Mouse (Mus musculus): ENCODE results near the gene Gmcl1. TPM values are rescaled to one million over a fixed set of nuclear protein-coding genes. Genes with fewer than 3 reads are reported as not detected.

Gmcl1 gene
- polyA plus RNA-seq, 1 experiment from 2014 or later, result 22.1 TPM

GRCm38 (mm10) chr6:86772631-86773030, 39.4 kb upstream of the Gmcl1 start:
- H3K4me3 ChIP-seq (ENCODE audit: low read length), result 0 out of 2 replicates have a peak overlapping the region, but pooled peaks have one; percentile 36
- peak overlapping the region; percentile 83 for H3K27ac ChIP-seq (ENCODE audit: low read length)
- peak; percentile 54 for ATAC-seq

DNA sequence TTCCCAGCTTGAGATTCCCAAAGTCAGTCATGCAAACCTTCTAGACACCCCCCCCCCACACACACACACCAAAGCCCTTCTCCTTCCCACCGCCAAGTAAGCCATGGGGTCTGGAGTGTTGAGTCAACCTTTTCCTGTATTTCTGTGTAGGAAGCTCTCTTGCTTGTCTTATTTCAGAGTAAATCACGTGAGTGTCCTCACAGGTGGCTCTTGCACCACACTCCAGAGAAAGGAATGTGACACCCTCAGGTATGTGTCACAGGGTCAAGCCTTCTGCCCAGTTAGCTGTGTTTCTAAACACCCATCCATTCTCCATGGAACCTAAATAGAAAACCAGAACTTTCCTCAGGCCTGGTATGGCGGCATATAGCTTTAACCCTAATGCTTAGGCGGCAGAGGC, 35.8 kb upstream of the Gmcl1 start:
- 79% methylated on average over 4 of the region's 4 CpGs for WGBS
- Histone ChIP-seq H3K27me3 (replicated peaks; ENCODE audit: control insufficient read depth, insufficient read depth, low read length) (no peaks in the 10 kb centered on the region), H3K4me3 (ENCODE audit: low read length) (no peak overlapping the region), H3K9me3 (ENCODE audit: control insufficient read depth, low read length) (no peaks in the 10 kb centered on the region), H3K4me2 (ENCODE audit: low read depth, low read length) (no peak overlapping the region), H3K36me3 (ENCODE audit: control insufficient read depth, insufficient read depth, low read length) (0 out of 2 replicates have a peak, but pooled peaks cover 3% of the 10 kb centered on the region), H3K9ac (ENCODE audit: low read depth, low read length) (no peak overlapping the region), H3K4me1 (ENCODE audit: control insufficient read depth, insufficient read depth, low read length) (peaks cover 15% of the 10 kb centered on the region; the same call in 1 of the 2 replicates), H3K27ac (ENCODE audit: low read length) (peak overlapping the region; percentile 13; the same call in 1 of the 2 replicates)
- no peak for ATAC-seq

More at GRCm38 (mm10) chr6:86772631-86773030, 39.4 kb upstream of the Gmcl1 start:
- Histone ChIP-seq H3K4me1 (ENCODE audit: control insufficient read depth, insufficient read depth, low read length) (peaks cover 9% of the 10 kb centered on the region; the same call in 1 of the 2 replicates), H3K36me3 (ENCODE audit: control insufficient read depth, insufficient read depth, low read length) (no peaks in the 10 kb centered on the region), H3K27me3 (replicated peaks; ENCODE audit: control insufficient read depth, insufficient read depth, low read length) (no peaks in the 10 kb centered on the region), H3K4me2 (ENCODE audit: low read depth, low read length) (0 out of 2 replicates have a peak overlapping the region, but pooled peaks have one; percentile 39), H3K9me3 (ENCODE audit: control insufficient read depth, low read length) (no peaks in the 10 kb centered on the region), H3K9ac (ENCODE audit: low read depth, low read length) (peak overlapping the region; percentile 41)
- WGBS, result 65% methylated on average over 7 of the region's 7 CpGs

DNA sequence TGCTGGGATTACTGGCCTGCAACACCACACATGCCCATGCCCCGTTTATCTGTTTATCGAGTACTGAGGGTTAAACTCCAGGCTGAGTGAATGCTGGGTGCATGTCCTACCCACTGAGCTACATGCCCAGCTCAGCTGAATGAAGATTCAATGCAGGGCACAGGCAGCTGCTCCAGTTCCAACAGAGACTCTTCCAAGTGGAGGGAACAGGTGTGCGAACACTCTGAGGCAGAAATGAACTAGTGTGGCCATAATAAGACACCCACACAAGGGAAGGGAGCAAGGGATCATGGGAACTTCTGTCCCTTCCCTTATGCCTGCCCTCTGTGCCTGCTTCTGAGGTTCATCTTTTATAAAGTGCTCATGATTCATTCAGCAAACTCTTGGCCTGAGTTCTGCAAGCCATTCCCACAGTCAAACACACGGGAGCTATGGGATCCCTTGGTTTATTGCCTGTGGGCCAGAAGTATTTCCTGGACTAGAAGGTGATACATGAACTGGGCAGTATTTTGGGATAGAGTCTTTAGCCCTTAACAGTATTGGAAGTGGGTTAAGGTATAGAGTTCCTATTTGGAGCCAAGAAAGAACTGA, 35.1 kb upstream of the Gmcl1 start:
- Histone ChIP-seq H3K4me1 (ENCODE audit: control insufficient read depth, insufficient read depth, low read length) (peaks cover 14% of the 10 kb centered on the region; the same call in 1 of the 2 replicates), H3K9ac (ENCODE audit: low read depth, low read length) (no peak overlapping the region), H3K27ac (ENCODE audit: low read length) (peak overlapping the region; percentile 13; the same call in 1 of the 2 replicates), H3K9me3 (ENCODE audit: control insufficient read depth, low read length) (no peaks in the 10 kb centered on the region), H3K27me3 (replicated peaks; ENCODE audit: control insufficient read depth, insufficient read depth, low read length) (no peaks in the 10 kb centered on the region), H3K36me3 (ENCODE audit: control insufficient read depth, insufficient read depth, low read length) (0 out of 2 replicates have a peak, but pooled peaks cover 3% of the 10 kb centered on the region), H3K4me3 (ENCODE audit: low read length) (no peak overlapping the region), H3K4me2 (ENCODE audit: low read depth, low read length) (no peak overlapping the region)
- 68% methylated on average over 4 of the region's 4 CpGs for WGBS
- no peak for ATAC-seq

DNA sequence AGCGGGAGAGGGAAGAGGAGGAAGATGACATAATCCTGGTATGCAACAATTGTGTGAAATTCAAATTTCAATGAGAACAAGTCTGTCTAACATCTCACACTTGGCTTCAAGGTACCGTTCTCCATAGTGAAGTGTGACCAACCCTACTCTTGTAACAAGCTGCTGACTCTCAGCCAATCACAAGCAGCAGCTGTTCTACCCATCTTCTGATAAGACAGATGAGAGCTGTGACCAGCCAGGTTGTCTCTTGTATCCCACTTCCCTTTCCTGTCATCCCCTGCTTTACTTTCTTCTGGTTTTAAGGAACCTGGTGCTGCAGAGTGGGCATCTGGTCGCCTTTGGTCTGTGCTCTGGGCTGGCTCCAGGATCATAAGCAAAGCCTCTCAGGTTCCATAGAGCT, 34.3 kb upstream of the Gmcl1 start:
- no peak overlapping the region for H3K9ac ChIP-seq (ENCODE audit: low read depth, low read length)
- no peaks in the 10 kb centered on the region for H3K9me3 ChIP-seq (ENCODE audit: control insufficient read depth, low read length)
- H3K4me2 ChIP-seq (ENCODE audit: low read depth, low read length), result no peak overlapping the region
- no peaks in the 10 kb centered on the region for H3K27me3 ChIP-seq (replicated peaks; ENCODE audit: control insufficient read depth, insufficient read depth, low read length)
- WGBS, result 75% methylated on average over 3 of the region's 3 CpGs
- H3K27ac ChIP-seq (ENCODE audit: low read length), result peak overlapping the region; percentile 29; the same call in 1 of the 2 replicates
- no peak overlapping the region for H3K4me3 ChIP-seq (ENCODE audit: low read length)
- H3K36me3 ChIP-seq (ENCODE audit: control insufficient read depth, insufficient read depth, low read length), result 0 out of 2 replicates have a peak, but pooled peaks cover 3% of the 10 kb centered on the region
- ATAC-seq, result no peak
- H3K4me1 ChIP-seq (ENCODE audit: control insufficient read depth, insufficient read depth, low read length), result peaks cover 10% of the 10 kb centered on the region; the same call in 1 of the 2 replicates

- 42% methylated on average over 6 of the region's 6 CpGs for WGBS
- peak overlapping the region; percentile 19; the same call in 1 of the 2 replicates for H3K4me2 ChIP-seq (ENCODE audit: low read depth, low read length)
- H3K36me3 ChIP-seq (ENCODE audit: control insufficient read depth, insufficient read depth, low read length), result 0 out of 2 replicates have a peak, but pooled peaks cover 6% of the 10 kb centered on the region
- H3K4me3 ChIP-seq (ENCODE audit: low read length), result no peak overlapping the region
- no peaks in the 10 kb centered on the region for H3K9me3 ChIP-seq (ENCODE audit: control insufficient read depth, low read length)
- no peaks in the 10 kb centered on the region for H3K27me3 ChIP-seq (replicated peaks; ENCODE audit: control insufficient read depth, insufficient read depth, low read length)
- ATAC-seq, result peak; percentile 92
- H3K4me1 ChIP-seq (ENCODE audit: control insufficient read depth, insufficient read depth, low read length), result 0 out of 2 replicates have a peak, but pooled peaks cover 14% of the 10 kb centered on the region
- H3K9ac ChIP-seq (ENCODE audit: low read depth, low read length), result no peak overlapping the region
- peak overlapping the region; percentile 90 for H3K27ac ChIP-seq (ENCODE audit: low read length)
Measured at GRCm38 (mm10) chr6:86765637-86766059, 32.5 kb upstream of the Gmcl1 start.

- Histone ChIP-seq H3K36me3 (ENCODE audit: control insufficient read depth, insufficient read depth, low read length) (peaks cover 12% of the 10 kb centered on the region), H3K4me3 (ENCODE audit: low read length) (no peak overlapping the region), H3K4me2 (ENCODE audit: low read depth, low read length) (no peak overlapping the region), H3K27me3 (replicated peaks; ENCODE audit: control insufficient read depth, insufficient read depth, low read length) (no peaks in the 10 kb centered on the region), H3K9ac (ENCODE audit: low read depth, low read length) (no peak overlapping the region), H3K4me1 (ENCODE audit: control insufficient read depth, insufficient read depth, low read length) (peaks cover 10% of the 10 kb centered on the region), H3K27ac (ENCODE audit: low read length) (peak overlapping the region; percentile 88), H3K9me3 (ENCODE audit: control insufficient read depth, low read length) (no peaks in the 10 kb centered on the region)
- ATAC-seq, result peak; percentile 63
- WGBS, result 82% methylated on average over 10 of the region's 10 CpGs
Measured at GRCm38 (mm10) chr6:86754105-86754863, 21.1 kb upstream of the Gmcl1 start.

DNA sequence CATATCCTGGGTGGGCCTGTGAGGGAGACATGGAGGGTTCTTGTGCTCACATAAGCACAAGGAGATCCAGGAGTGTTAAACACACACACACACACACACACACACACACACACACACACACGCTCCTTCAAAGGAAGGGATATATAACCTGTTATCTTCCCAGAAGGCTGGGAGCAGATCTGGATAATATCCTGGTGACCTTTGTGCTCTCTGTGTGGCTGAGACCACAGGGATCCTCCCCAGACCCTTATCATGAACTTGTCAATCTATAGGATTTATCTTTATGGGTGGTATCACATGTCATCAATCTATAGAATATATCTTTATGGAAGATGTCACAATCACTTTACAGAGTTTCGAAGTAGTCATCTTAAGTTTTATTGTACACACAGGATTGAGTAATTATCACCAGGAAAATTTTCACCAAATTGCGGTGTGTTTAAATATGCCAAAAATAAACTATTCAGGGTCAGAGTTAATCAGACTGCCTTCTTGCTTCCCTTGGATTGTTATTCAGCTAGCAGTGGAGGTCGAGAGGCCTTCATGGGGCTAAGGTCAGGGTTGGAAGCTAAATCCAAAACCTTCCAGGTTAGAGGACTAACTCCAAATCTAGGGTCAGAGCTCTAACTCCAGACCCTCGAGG, 19.8 kb upstream of the Gmcl1 start:
- Histone ChIP-seq H3K36me3 (ENCODE audit: control insufficient read depth, insufficient read depth, low read length) (peaks cover 11% of the 10 kb centered on the region), H3K4me2 (ENCODE audit: low read depth, low read length) (no peak overlapping the region)
- ATAC-seq, result peak; percentile 91

DNA sequence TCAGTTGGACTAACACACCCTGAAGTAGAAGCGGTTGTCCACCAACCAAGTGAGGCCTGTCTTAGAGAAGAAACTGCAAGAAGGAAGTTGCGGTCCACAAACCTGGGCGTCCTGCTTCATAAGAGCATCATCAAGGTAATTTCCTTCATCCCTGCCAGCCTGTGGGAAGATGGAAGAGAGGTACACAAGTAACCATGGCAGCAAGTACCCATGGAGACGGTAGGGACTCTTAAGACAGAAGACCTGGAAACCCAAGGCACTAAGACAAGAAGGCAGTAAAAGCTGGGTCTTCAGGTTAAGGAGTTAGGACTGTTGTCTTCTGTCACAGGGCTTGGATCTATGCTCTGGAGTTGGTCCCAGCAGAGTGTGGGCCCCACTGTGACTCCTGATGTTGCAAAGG, 17.8 kb upstream of the Gmcl1 start:
- no peaks in the 10 kb centered on the region for H3K27me3 ChIP-seq (replicated peaks; ENCODE audit: control insufficient read depth, insufficient read depth, low read length)
- H3K9ac ChIP-seq (ENCODE audit: low read depth, low read length), result no peak overlapping the region
- 89% methylated on average over 4 of the region's 4 CpGs for WGBS
- H3K27ac ChIP-seq (ENCODE audit: low read length), result no peak overlapping the region
- H3K4me3 ChIP-seq (ENCODE audit: low read length), result no peak overlapping the region
- peaks cover 10% of the 10 kb centered on the region for H3K4me1 ChIP-seq (ENCODE audit: control insufficient read depth, insufficient read depth, low read length)
- no peak for ATAC-seq
- peaks cover 11% of the 10 kb centered on the region for H3K36me3 ChIP-seq (ENCODE audit: control insufficient read depth, insufficient read depth, low read length)
- H3K4me2 ChIP-seq (ENCODE audit: low read depth, low read length), result no peak overlapping the region
- H3K9me3 ChIP-seq (ENCODE audit: control insufficient read depth, low read length), result no peaks in the 10 kb centered on the region

More for the DNA sequence above, 19.8 kb upstream of the Gmcl1 start:
- Histone ChIP-seq H3K9me3 (ENCODE audit: control insufficient read depth, low read length) (no peaks in the 10 kb centered on the region), H3K27me3 (replicated peaks; ENCODE audit: control insufficient read depth, insufficient read depth, low read length) (no peaks in the 10 kb centered on the region), H3K4me1 (ENCODE audit: control insufficient read depth, insufficient read depth, low read length) (peaks cover 10% of the 10 kb centered on the region), H3K4me3 (ENCODE audit: low read length) (no peak overlapping the region), H3K27ac (ENCODE audit: low read length) (peak overlapping the region; percentile 88), H3K9ac (ENCODE audit: low read depth, low read length) (no peak overlapping the region; the same call in 1 of the 2 replicates)
- WGBS, result 43% methylated on average over 5 of the region's 5 CpGs

- no peak overlapping the region for H3K9ac ChIP-seq (ENCODE audit: low read depth, low read length)
- H3K4me1 ChIP-seq (ENCODE audit: control insufficient read depth, insufficient read depth, low read length), result peaks cover 9% of the 10 kb centered on the region
- H3K4me3 ChIP-seq (ENCODE audit: low read length), result no peak overlapping the region
- no peak for ATAC-seq
- no peaks in the 10 kb centered on the region for H3K27me3 ChIP-seq (replicated peaks; ENCODE audit: control insufficient read depth, insufficient read depth, low read length)
- H3K9me3 ChIP-seq (ENCODE audit: control insufficient read depth, low read length), result no peaks in the 10 kb centered on the region
- peaks cover 10% of the 10 kb centered on the region for H3K36me3 ChIP-seq (ENCODE audit: control insufficient read depth, insufficient read depth, low read length)
- H3K27ac ChIP-seq (ENCODE audit: low read length), result no peak overlapping the region
- H3K4me2 ChIP-seq (ENCODE audit: low read depth, low read length), result no peak overlapping the region
- WGBS, result 66% methylated on average over 4 of the region's 4 CpGs
Measured at GRCm38 (mm10) chr6:86749817-86750216, 16.6 kb upstream of the Gmcl1 start.
